Mouse (Mus musculus) liver, embryonic 15.5 days (tissue): ENCODE data around the gene S100a2. TPM values are rescaled to one million over a fixed set of nuclear protein-coding genes. Genes with fewer than 3 reads are reported as not detected.

ENCODE experiments used
- ATAC-seq: fragments of 200-750 bp; cut with Nextera tagmentation; 2 replicates; pipeline ENCODE4 v1.8.0; 2017; ENCODE audit warnings: moderate number of reproducible peaks, mild to moderate bottlenecking, moderate library complexity; ENCODE audit not compliant: insufficient read depth
- H3K27ac ChIP-seq: fragments of 300-500 bp; sonication (generic); replicated peaks from 2 replicates; pipeline ENCODE4 v1.5.1; 2015; ENCODE audit warnings: mild to moderate bottlenecking, inconsistent platforms
- H3K27me3 ChIP-seq: fragments of 300-500 bp; sonication (generic); 2 replicates; pipeline ENCODE4 v1.6.1; 2015; ENCODE audit warnings: mild to moderate bottlenecking, inconsistent platforms
- H3K36me3 ChIP-seq: fragments of 300-500 bp; sonication (generic); replicated peaks from 2 replicates; pipeline ENCODE4 v1.6.1; 2015; ENCODE audit warnings: moderate library complexity, mild to moderate bottlenecking, inconsistent platforms
- H3K4me1 ChIP-seq: fragments of 300-500 bp; sonication (generic); replicated peaks from 2 replicates; pipeline ENCODE4 v1.6.1; 2015; ENCODE audit warnings: inconsistent platforms
- H3K4me2 ChIP-seq: fragments of 300-500 bp; sonication (generic); 2 replicates; pipeline ENCODE4 v1.6.1; 2015; ENCODE audit warnings: moderate library complexity, mild to moderate bottlenecking, inconsistent platforms
- H3K4me3 ChIP-seq: fragments of 300-500 bp; sonication (generic); replicated peaks from 2 replicates; pipeline ENCODE4 v1.5.1; 2015; ENCODE audit warnings: mild to moderate bottlenecking, inconsistent platforms
- H3K9ac ChIP-seq: fragments of 300-500 bp; sonication (generic); 2 replicates; pipeline ENCODE4 v1.6.1; 2015; ENCODE audit warnings: moderate library complexity, mild to moderate bottlenecking, inconsistent platforms
- H3K9me3 ChIP-seq: fragments of 300-500 bp; sonication (generic); replicated peaks from 2 replicates; pipeline ENCODE4 v1.6.1; 2016; ENCODE audit warnings: inconsistent platforms
- WGBS: fragments of 180-500 bp; shearing (Covaris S2); methylation state at CpG from one replicate; pipeline ENCODE4 v1.1.7; 2015; ENCODE audit warnings: mixed read lengths; ENCODE audit not compliant: insufficient replicate concordance; 5-methylcytosine and 5-hydroxymethylcytosine counted together
- polyA plus RNA-seq: library from polyadenylated mRNA; unstranded; fragments of >200 nt; fragmentation: Nextera tagmentation; extraction: Ambion mirVana; gene quantifications from 2 replicates; pipeline ENCODE4 v1.2.1, GENCODE M21; 2015

S100a2 gene
- polyA plus RNA-seq, 1 experiment from 2014 or later, result not detected

DNA sequence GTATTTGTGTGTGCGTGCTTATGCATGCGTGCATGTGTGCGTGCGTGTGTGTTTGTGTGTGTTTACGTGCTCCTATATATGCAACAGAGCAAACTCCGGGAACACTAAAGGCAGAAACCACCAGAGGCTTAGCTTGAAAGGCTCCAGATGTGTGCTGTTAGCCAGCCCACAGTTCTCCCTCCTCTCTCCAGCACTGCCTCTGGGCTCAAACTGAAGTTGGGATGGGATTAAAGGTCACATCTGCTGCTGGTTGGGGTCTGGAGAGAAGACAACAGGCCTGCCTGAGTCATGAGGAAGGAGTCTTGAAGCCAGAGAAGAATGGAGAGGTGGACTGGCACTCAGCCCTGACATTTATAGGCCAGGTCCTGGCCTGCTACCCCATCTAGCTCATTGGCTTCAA, 16.1 kb downstream of the S100a2 start:
- ATAC-seq, result no peak

DNA sequence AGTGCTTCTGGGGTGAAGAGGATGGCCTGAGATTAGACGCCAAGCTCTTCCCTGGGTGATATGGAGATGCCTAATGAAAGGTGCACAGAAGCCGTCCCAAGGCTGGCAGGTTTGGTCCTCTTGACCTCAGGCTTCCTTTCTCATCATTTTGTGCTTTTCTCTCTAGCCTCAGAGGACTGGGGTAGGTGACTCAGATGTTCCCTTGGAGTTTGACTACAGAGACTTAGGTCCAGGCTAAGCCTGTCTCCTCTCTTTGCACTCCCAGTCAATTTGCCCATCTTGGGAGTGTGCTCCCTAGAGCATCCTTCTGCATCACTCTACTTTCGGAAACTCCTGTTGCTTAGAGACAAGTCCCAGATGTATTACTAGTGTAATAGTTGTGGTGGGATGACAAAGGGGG, 17.3 kb downstream of the S100a2 start:
- Histone ChIP-seq H3K27me3 (peaks cover 4% of the 10 kb centered on the region; the same call in 1 of the 2 replicates), H3K27ac (no peak overlapping the region), H3K4me1 (no peaks in the 10 kb centered on the region), H3K4me2 (no peak overlapping the region), H3K4me3 (no peak overlapping the region), H3K9ac (no peak overlapping the region), H3K36me3 (no peaks in the 10 kb centered on the region), H3K9me3 (no peaks in the 10 kb centered on the region)
- 60% methylated on average over 3 of the region's 3 CpGs for WGBS
- ATAC-seq, result no peak

More for the DNA sequence above, 16.1 kb downstream of the S100a2 start:
- Histone ChIP-seq H3K9ac (no peak overlapping the region), H3K4me2 (no peak overlapping the region), H3K36me3 (no peaks in the 10 kb centered on the region), H3K27ac (no peak overlapping the region), H3K9me3 (no peaks in the 10 kb centered on the region), H3K4me3 (no peak overlapping the region), H3K4me1 (no peaks in the 10 kb centered on the region), H3K27me3 (peaks cover 4% of the 10 kb centered on the region; the same call in 1 of the 2 replicates)
- 81% methylated on average over 6 of the region's 6 CpGs for WGBS

DNA sequence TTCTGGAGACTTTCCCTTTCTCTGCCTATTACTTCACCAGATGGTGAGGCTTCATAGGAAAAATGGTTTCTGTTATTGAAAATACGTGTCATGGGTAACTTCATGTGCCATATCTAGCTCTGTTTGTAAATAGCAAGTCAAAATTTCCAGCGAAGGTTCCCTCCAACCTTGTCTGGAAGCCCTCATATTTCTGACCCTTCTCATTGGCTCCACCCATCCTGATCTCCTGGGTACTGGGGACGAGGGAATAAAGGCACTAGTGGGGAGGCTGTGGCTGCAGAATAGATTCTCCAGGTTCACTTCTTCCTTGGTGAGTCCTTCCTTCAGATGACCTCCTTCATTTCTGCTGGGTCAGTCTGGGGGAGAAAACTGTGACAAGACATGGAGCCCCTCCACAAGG, 18.2 kb downstream of the S100a2 start, which contains the start of gene S100a5:
S100a5 (plus strand) TSS at position 301 of the 400 bp plus-strand sequence.
- peaks cover 5% of the 10 kb centered on the region; the same call in 1 of the 2 replicates for H3K4me1 ChIP-seq

DNA sequence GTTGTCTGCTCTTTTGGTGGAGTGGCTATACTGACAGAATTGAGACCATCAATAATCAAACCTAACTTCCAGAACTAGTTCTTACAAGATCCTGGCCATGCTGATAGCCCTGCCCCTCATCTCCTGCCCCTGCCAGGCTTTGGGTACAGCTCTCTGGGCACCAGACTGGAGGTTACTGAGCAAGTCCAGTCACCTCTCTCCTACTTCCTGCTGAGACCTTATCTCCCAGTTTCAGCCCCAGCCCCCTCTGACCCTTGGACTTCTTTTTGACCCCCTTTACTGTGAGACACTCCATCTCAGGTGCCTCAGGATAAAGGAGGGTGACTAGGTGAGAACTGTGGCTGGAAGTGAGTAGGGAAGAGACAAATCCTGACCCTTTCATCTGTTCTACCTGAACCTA, 19.1 kb downstream of the S100a2 start:
- Histone ChIP-seq H3K4me3 (no peak overlapping the region), H3K27me3 (peaks cover 6% of the 10 kb centered on the region; the same call in 1 of the 2 replicates), H3K9me3 (no peaks in the 10 kb centered on the region), H3K4me2 (no peak overlapping the region), H3K4me1 (peaks cover 5% of the 10 kb centered on the region; the same call in 1 of the 2 replicates), H3K9ac (no peak overlapping the region), H3K36me3 (no peaks in the 10 kb centered on the region), H3K27ac (no peak overlapping the region)
- no peak for ATAC-seq

More for the DNA sequence above, 18.2 kb downstream of the S100a2 start, which contains the start of gene S100a5:
- Histone ChIP-seq H3K9ac (no peak within 1 kb of the TSS), H3K4me2 (no peak within 1 kb of the TSS), H3K27ac (no peak within 1 kb of the TSS), H3K9me3 (no peaks in the 10 kb centered on the region), H3K27me3 (peaks cover 4% of the 10 kb centered on the region; the same call in 1 of the 2 replicates), H3K36me3 (no peaks in the 10 kb centered on the region), H3K4me3 (no peak within 1 kb of the TSS)
- ATAC-seq, result no peak
- WGBS, result 25% methylated on average over 3 of the region's 3 CpGs

DNA sequence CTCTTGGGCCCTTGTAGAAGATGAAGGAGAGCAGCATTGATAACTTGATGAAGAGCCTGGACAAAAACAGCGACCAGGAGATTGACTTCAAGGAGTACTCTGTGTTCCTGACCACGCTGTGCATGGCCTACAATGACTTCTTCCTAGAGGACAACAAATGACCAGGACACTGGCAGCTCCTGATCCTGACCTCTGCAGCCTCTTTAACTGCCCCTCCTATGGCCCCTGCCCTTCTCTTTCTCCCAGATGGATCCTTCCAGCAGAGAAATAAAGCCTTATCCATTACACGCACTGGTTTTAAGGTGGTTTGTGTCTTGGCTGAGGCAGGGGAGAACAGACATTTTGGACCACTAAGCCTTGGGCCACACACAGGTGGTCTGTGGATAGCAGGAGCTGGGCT, 21.4 kb downstream of the S100a2 start:
- H3K27ac ChIP-seq, result no peak overlapping the region
- H3K4me1 ChIP-seq, result peaks cover 5% of the 10 kb centered on the region; the same call in 1 of the 2 replicates
- no peak overlapping the region for H3K4me2 ChIP-seq
- peaks cover 6% of the 10 kb centered on the region; the same call in 1 of the 2 replicates for H3K27me3 ChIP-seq
- whole genome bisulfite sequencing, result 58% methylated on average over 3 of the region's 3 CpGs
- H3K4me3 ChIP-seq, result no peak overlapping the region
- H3K9ac ChIP-seq, result no peak overlapping the region
- no peaks in the 10 kb centered on the region for H3K36me3 ChIP-seq
- no peaks in the 10 kb centered on the region for H3K9me3 ChIP-seq
- ATAC-seq, result no peak

DNA sequence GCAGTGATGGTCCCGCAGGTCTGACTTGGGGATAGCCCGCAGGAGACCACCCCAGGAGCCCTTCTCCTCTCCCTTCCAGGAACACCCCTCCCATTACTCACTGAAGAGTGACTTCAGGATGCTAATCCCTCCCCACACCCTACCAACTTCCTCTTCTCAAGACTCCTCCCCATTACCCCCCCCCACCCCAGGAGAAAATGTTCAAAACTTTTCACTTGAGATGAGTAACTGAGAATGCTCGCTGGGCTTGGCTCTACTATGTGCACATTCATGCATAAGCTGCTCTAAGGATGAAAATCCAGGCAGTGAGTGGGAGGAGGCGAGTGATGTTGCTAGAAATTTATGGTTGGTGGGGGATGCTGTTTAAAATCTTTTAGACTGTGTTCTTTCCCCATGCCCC, 22.0 kb downstream of the S100a2 start:
- Histone ChIP-seq H3K4me3 (no peak overlapping the region), H3K27me3 (peaks cover 6% of the 10 kb centered on the region; the same call in 1 of the 2 replicates), H3K4me2 (no peak overlapping the region), H3K4me1 (peaks cover 5% of the 10 kb centered on the region; the same call in 1 of the 2 replicates), H3K36me3 (no peaks in the 10 kb centered on the region), H3K9me3 (no peaks in the 10 kb centered on the region), H3K9ac (no peak overlapping the region), H3K27ac (no peak overlapping the region)
- ATAC-seq, result no peak
- WGBS, result 16% methylated on average over 4 of the region's 4 CpGs

DNA sequence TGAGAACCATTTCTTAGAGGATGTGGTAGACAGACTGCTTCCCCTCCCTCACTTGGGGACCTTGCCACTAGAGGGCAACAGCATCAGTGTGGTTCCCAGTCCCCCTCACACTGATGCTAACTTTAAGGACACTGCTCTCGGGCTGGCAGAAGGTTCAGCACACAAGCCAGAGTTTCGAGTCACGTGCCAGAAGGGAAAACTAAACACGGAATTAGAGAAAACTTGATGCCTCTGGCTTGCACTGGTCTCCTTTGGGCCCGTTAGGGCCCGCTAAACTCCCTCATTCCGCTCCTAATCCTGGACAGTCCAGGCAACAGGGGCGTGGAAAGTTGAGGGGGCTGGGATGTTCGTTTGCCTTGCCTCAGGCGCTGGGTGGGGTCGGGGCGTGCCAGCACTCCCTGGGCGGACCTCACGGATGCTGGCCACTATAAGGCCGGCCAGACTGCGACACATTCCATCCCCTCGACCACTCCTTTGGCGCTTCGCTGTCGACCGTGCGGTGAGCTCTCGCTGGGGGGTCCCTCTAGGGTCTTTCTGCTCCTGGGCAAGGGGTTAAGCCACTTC, 22.8 kb downstream of the S100a2 start, which contains the start of gene S100a6:
S100a6 (plus strand) TSS at position 155 of the 564 bp plus-strand sequence.
- Histone ChIP-seq H3K27ac (no peak within 1 kb of the TSS), H3K9ac (no peak within 1 kb of the TSS)
- 0 out of 2 replicates have a peak, but pooled peaks have one; percentile 37 for ATAC-seq

DNA sequence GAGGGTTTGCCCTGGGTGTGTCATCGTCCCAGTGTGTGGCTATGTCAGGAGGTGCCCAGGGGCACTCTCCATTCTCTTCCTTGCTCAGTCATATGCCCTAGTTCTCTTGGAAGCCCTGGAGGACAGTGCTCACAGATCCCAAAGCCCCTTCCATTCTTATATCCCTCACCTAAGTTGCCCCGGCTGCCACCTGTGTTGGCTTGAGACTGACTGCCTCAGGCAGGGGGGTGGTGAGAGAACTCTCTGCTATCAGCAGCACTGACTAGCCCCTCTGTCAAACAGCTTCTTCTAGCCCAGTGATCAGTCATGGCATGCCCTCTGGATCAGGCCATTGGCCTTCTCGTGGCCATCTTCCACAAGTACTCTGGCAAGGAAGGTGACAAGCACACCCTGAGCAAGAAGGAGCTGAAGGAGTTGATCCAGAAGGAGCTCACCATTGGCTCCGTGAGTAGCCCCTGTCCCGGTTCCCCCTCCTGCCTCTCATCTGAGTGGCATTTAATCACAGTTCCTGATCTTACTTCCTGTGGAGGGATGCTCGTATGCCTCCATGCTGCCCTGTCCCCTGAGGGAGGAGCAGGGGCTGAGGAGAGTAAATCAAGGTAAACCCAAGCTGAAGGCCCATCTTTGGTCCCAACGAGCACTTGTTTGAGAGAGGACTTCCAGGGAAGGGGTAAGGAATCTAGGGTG, 23.6 kb downstream of the S100a2 start:
- H3K9ac ChIP-seq, result no peak overlapping the region
- H3K27ac ChIP-seq, result no peak overlapping the region
- 17% methylated on average over 7 of the region's 7 CpGs for WGBS

More for the DNA sequence above, 22.8 kb downstream of the S100a2 start, which contains the start of gene S100a6:
- Histone ChIP-seq H3K27me3 (peaks cover 3% of the 10 kb centered on the region; the same call in 1 of the 2 replicates), H3K36me3 (no peaks in the 10 kb centered on the region), H3K4me1 (peaks cover 5% of the 10 kb centered on the region; the same call in 1 of the 2 replicates), H3K9me3 (no peaks in the 10 kb centered on the region), H3K4me2 (peak within 1 kb of the TSS; percentile 56), H3K4me3 (peak within 1 kb of the TSS; percentile 23)
- WGBS, result 3% methylated on average over 23 of the region's 23 CpGs

DNA sequence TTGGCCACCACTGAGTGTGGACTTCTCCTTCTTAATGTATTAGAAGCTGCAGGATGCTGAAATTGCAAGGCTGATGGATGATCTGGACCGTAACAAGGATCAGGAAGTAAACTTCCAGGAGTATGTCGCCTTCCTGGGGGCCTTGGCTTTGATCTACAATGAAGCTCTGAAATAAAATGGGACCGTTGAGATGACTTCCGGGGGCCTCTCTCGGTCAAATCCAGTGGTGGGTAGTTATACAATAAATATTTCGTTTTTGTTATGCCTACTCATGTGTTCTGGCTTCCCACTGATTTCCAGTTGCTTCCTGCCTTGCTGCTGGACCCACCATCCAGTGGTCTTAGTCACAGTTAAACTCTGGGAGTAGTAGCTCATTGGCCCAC, 24.1 kb downstream of the S100a2 start:
- Histone ChIP-seq H3K4me1 (peaks cover 5% of the 10 kb centered on the region; the same call in 1 of the 2 replicates), H3K27ac (no peak overlapping the region), H3K4me2 (peak overlapping the region; percentile 10; the same call in 1 of the 2 replicates), H3K9me3 (no peaks in the 10 kb centered on the region), H3K4me3 (no peak overlapping the region), H3K27me3 (peaks cover 3% of the 10 kb centered on the region; the same call in 1 of the 2 replicates), H3K36me3 (no peaks in the 10 kb centered on the region), H3K9ac (no peak overlapping the region)
- ATAC-seq, result no peak
- 69% methylated on average over 6 of the region's 6 CpGs for WGBS

More for the DNA sequence above, 23.6 kb downstream of the S100a2 start:
- Histone ChIP-seq H3K36me3 (no peaks in the 10 kb centered on the region), H3K4me1 (peaks cover 5% of the 10 kb centered on the region; the same call in 1 of the 2 replicates), H3K9me3 (no peaks in the 10 kb centered on the region), H3K4me2 (peak overlapping the region; percentile 10; the same call in 1 of the 2 replicates), H3K27me3 (peaks cover 3% of the 10 kb centered on the region; the same call in 1 of the 2 replicates), H3K4me3 (0 out of 2 replicates have a peak overlapping the region, but pooled peaks have one; percentile 23)
- ATAC-seq, result no peak

DNA sequence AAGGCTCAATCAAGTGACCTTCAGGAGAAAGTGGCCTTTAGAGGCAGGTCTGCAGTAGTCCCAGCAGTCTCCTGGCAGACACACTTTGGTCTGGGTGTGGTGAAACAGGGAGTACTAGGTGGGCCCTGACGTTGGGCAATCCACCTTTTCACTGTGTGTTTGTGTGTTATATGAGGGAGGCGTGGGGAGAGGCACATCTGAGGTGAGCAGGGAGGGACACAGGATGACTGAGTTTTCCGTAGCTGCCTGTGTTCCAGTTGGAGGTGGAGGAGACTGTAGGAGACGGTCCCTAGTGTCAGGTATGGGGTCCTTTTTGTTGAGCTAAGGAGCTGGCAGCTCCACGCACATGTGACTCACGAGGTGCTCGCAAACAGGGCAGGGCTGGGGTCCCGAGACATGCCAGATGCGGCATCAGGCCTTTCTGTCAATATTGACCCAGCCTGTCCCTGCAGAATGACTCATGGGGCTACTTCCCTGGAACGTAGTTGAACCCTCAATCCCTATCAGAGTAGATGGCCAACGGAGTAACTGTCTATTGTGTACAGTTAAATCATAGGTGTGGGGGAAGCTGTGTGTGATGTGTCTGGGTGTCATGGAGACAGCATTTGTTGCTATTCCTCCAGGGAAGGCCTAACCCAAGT, 24.7 kb downstream of the S100a2 start:
- 57% methylated on average over 11 of the region's 11 CpGs for WGBS
- Histone ChIP-seq H3K27me3 (peaks cover 3% of the 10 kb centered on the region; the same call in 1 of the 2 replicates), H3K9me3 (no peaks in the 10 kb centered on the region), H3K27ac (no peak overlapping the region), H3K4me2 (no peak overlapping the region), H3K9ac (no peak overlapping the region), H3K36me3 (no peaks in the 10 kb centered on the region), H3K4me3 (no peak overlapping the region), H3K4me1 (peaks cover 5% of the 10 kb centered on the region; the same call in 1 of the 2 replicates)
- ATAC-seq, result no peak
